Mouse (Mus musculus) thymus, adult 2 months (tissue): Measurements from ENCODE around the gene Tapbp.

Source experiments
- CTCF ChIP-seq: fragments of 200-500 bp; IDR thresholded peaks from 2 replicates; pipeline ENCODE4 v1.5.1; 2012; ENCODE audit warnings: mild to moderate bottlenecking, control low read depth, low read length, moderate library complexity, borderline replicate concordance; ENCODE audit not compliant: control insufficient read depth, poor library complexity, insufficient read depth; ENCODE audit errors: extremely low read depth
- POLR2A ChIP-seq: fragments of 200-500 bp; IDR thresholded peaks from 2 replicates; pipeline ENCODE4 v1.6.1; 2012; ENCODE audit warnings: mild to moderate bottlenecking, low read length, control low read depth, moderate library complexity; ENCODE audit not compliant: control insufficient read depth, poor library complexity, insufficient read depth; ENCODE audit errors: extremely low read depth

- TF ChIP-seq POLR2A (no peak), CTCF (no peak)
Observed at GRCm38 (mm10) chr17:33900989-33901314, 14.7 kb upstream of the Tapbp start.
